Mouse (Mus musculus) adrenal gland (tissue): ENCODE data around the gene Nrxn3.

Source experiments
- intact Hi-C: fragments of 180-260 bp; cut with DNase I; formaldehyde crosslinking; loops from one replicate; pipeline ENCODE4 v1.15.1; 2025

Gene Nrxn3

GRCm38 (mm10) chr12:88916752-88917151, 194.1 kb downstream of the Nrxn3 start:
- intact Hi-C loops = no loop called here

- intact Hi-C loops = no loop called here
Measured at GRCm38 (mm10) chr12:88924896-88925295, 202.2 kb downstream of the Nrxn3 start.

GRCm38 (mm10) chr12:88926306-88926705, 203.6 kb downstream of the Nrxn3 start:
- intact Hi-C loops = no loop called here

- intact Hi-C loops = no loop called here
Measured at GRCm38 (mm10) chr12:88931713-88932112, 209.0 kb downstream of the Nrxn3 start.

GRCm38 (mm10) chr12:88939679-88940078, 217.0 kb downstream of the Nrxn3 start:
- intact Hi-C loops = no loop called here

- intact Hi-C loops = no loop called here
Measured at GRCm38 (mm10) chr12:88944967-88945366, 222.3 kb downstream of the Nrxn3 start.

- intact Hi-C loops = no loop called here
Measured at GRCm38 (mm10) chr12:88949870-88950269, 227.2 kb downstream of the Nrxn3 start.

GRCm38 (mm10) chr12:88952937-88953600, 230.4 kb downstream of the Nrxn3 start:
- intact Hi-C loops = no loop called here

- intact Hi-C loops = no loop called here
Measured at GRCm38 (mm10) chr12:88953801-88954200, 231.1 kb downstream of the Nrxn3 start.

GRCm38 (mm10) chr12:88957431-88957830, 234.8 kb downstream of the Nrxn3 start:
- intact Hi-C loops = no loop called here

GRCm38 (mm10) chr12:88960817-88961216, 238.1 kb downstream of the Nrxn3 start:
- intact Hi-C loops = no loop called here

GRCm38 (mm10) chr12:88966329-88966728, 243.7 kb downstream of the Nrxn3 start:
- intact Hi-C loops = no loop called here

- intact Hi-C loops = no loop called here
Measured at GRCm38 (mm10) chr12:88976621-88977020, 253.9 kb downstream of the Nrxn3 start.

- intact Hi-C loops = no loop called here
Measured at GRCm38 (mm10) chr12:88983688-88984330, 261.1 kb downstream of the Nrxn3 start.

- intact Hi-C loops = no loop called here
Measured at GRCm38 (mm10) chr12:88984375-88984774, 261.7 kb downstream of the Nrxn3 start.

- intact Hi-C loops = no loop called here
Measured at GRCm38 (mm10) chr12:88984804-88985203, 262.1 kb downstream of the Nrxn3 start.

- intact Hi-C loops = no loop called here
Measured at GRCm38 (mm10) chr12:88987046-88987445, 264.4 kb downstream of the Nrxn3 start.

GRCm38 (mm10) chr12:88990753-88991152, 268.1 kb downstream of the Nrxn3 start:
- intact Hi-C loops = loop anchor here (1.0 to 10.0 kb wide), 2 partner anchors 116 to 314 kb away; no protein-coding TSS in a partner anchor

- intact Hi-C loops = loop anchor here (10.0 kb wide), 1 partner anchor 313 kb away; no protein-coding TSS in a partner anchor
Measured at GRCm38 (mm10) chr12:88992141-88992540, 269.5 kb downstream of the Nrxn3 start.

GRCm38 (mm10) chr12:88993788-88994187, 271.1 kb downstream of the Nrxn3 start:
- intact Hi-C loops = loop anchor here (10.0 kb wide), 1 partner anchor 311 kb away; no protein-coding TSS in a partner anchor

GRCm38 (mm10) chr12:89016436-89016835, 293.8 kb downstream of the Nrxn3 start:
- intact Hi-C loops = no loop called here

GRCm38 (mm10) chr12:89025180-89025579, 302.5 kb downstream of the Nrxn3 start:
- intact Hi-C loops = no loop called here
